Mouse (Mus musculus) small intestine, adult 2 months (tissue): Measurements from ENCODE around the gene Ehf. TPM values are rescaled to one million over a fixed set of nuclear protein-coding genes. Genes with fewer than 3 reads are reported as not detected.

Source experiments
- H3K27ac ChIP-seq: fragments of 200-500 bp; 2 replicates; pipeline ENCODE4 v1.5.1; 2012; ENCODE audit warnings: low read depth, low read length, control low read depth, inconsistent platforms; ENCODE audit not compliant: insufficient read depth
- H3K27me3 ChIP-seq: fragments of 200-500 bp; 2 replicates; pipeline ENCODE4 v1.6.1; 2012; ENCODE audit warnings: mild to moderate bottlenecking, moderate library complexity, low read length, inconsistent platforms; ENCODE audit not compliant: control insufficient read depth, insufficient read depth
- H3K36me3 ChIP-seq: fragments of 200-500 bp; 2 replicates; pipeline ENCODE4 v1.6.1; 2012; ENCODE audit warnings: mild to moderate bottlenecking, low read length, control low read depth, inconsistent platforms; ENCODE audit not compliant: control insufficient read depth, insufficient read depth
- H3K4me1 ChIP-seq: fragments of 200-500 bp; 2 replicates; pipeline ENCODE4 v1.6.1; 2012; ENCODE audit warnings: low read length, inconsistent platforms, mixed read lengths; ENCODE audit not compliant: control insufficient read depth, insufficient read depth, insufficient read length
- H3K4me3 ChIP-seq: fragments of 200-500 bp; 2 replicates; pipeline ENCODE4 v1.5.1; 2012; ENCODE audit warnings: low read depth, mild to moderate bottlenecking, control low read depth, inconsistent platforms, low read length, moderate library complexity
- CTCF ChIP-seq: fragments of 200-500 bp; IDR thresholded peaks from 2 replicates; pipeline ENCODE4 v1.5.1; 2012; ENCODE audit warnings: low read depth, mild to moderate bottlenecking, control low read depth, inconsistent platforms, low read length, moderate library complexity, mixed read lengths; ENCODE audit not compliant: insufficient replicate concordance, insufficient read length; ENCODE audit errors: extremely low read depth
- POLR2A ChIP-seq: fragments of 200-500 bp; IDR thresholded peaks from 2 replicates; pipeline ENCODE4 v1.6.1; 2012; ENCODE audit warnings: low read depth, mild to moderate bottlenecking, control low read depth, inconsistent platforms, low read length, moderate library complexity
- whole genome bisulfite sequencing: fragments of 180-500 bp; shearing (Covaris S2); methylation state at CpG from one replicate; pipeline ENCODE4 v1.1.7; 2018; 5-methylcytosine and 5-hydroxymethylcytosine counted together
- polyA plus RNA-seq: library from polyadenylated mRNA; depleted of rRNA; stranded (reverse); fragments of >200 nt; gene quantifications from 2 replicates; pipeline ENCODE4 v1.2.3, GENCODE M21; 2012; rRNA removed

Gene Ehf
- polyA plus RNA-seq, 1 experiment = 34.2 TPM

DNA sequence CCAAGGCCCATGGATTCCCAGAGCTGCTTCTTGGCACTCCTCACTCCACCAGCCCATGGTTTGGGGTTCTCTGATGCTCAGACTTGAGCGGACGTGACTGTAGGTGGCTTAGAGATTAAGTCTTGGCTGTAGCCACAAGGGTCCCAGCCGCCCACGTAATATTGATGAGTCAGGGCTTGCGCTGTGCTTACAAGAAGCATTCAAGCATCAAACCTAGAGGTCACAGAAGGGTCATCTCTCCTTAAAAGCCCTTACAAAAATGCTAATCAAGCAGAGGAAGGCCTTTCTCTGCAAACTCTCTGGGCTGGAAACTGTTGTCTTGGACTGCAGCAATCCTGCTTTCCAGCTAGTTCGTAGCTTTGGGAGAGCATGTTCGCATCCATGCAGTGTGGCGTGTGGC lies 88.2 kb downstream of the Ehf start:
- TF ChIP-seq POLR2A = no peak
- no peak for TF ChIP-seq CTCF
- no peak overlapping the region for H3K27ac ChIP-seq
- H3K36me3 ChIP-seq = no peaks in the 10 kb centered on the region
- 90% methylated on average over 8 of the region's 8 CpGs for WGBS
- no peaks in the 10 kb centered on the region for H3K4me1 ChIP-seq
- no peaks in the 10 kb centered on the region for H3K27me3 ChIP-seq
- no peak overlapping the region for H3K4me3 ChIP-seq

DNA sequence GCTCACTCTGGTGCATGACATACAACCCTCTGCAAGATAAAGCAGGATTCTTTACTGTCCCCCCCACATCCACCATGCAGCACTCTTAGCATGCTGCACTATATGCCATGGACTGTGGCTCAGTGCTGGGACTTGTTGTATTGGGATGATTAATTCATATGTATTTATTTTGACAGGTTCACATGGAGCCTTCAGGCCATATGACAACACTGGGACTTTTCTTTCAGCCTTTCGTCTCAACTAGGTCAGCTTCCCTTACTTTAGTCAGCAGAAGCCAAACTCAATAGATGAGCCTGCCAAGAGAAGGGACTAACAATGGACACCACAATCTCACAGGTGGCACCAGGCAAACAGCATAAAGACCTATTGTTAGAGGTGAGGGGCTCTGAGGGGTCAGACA lies 89.5 kb downstream of the Ehf start:
- H3K27ac ChIP-seq = no peak overlapping the region
- 92% methylated on average over 1 of the region's 1 CpGs for WGBS
- no peaks in the 10 kb centered on the region for H3K27me3 ChIP-seq
- TF ChIP-seq POLR2A (no peak), CTCF (no peak)
- H3K36me3 ChIP-seq = no peaks in the 10 kb centered on the region
- H3K4me1 ChIP-seq = no peaks in the 10 kb centered on the region
- no peak overlapping the region for H3K4me3 ChIP-seq

Other genes starting within 250 kb of the Ehf start
- 4.8 and 4.9 TPM in 2 replicates for gene Pdhx, start 229.8 kb downstream of the Ehf start, polyA plus RNA-seq
- gene Apip, start 229.6 kb downstream of the Ehf start, polyA plus RNA-seq = 2.6 and 3.1 TPM in 2 replicates
- 0.05 TPM in 1 of 2 replicates, not detected in the other for gene Elf5, start 108.4 kb upstream of the Ehf start, polyA plus RNA-seq
- gene Cat, start 181.9 kb upstream of the Ehf start, polyA plus RNA-seq = 55.8 and 113 TPM in 2 replicates